Comparison of ENCODE assay signal across 8 mouse cellular contexts in genomic region chr13:55535796-55536193, GRCm38 (mm10). TPM values are rescaled to one million over a fixed set of nuclear protein-coding genes. Genes with fewer than 3 reads are reported as not detected.
DNase-seq lines count a peak whose midpoint lies in the region; ATAC-seq and TF ChIP-seq lines count a peak whose summit lies in the region.

No protein-coding gene starts in this region.

- 20% methylated on average over 17 of the region's 17 CpGs for WGBS in thymus, adult 2 months
- 17% methylated on average over 17 of the region's 17 CpGs for WGBS in limb, embryonic 15.5 days
- WGBS in stomach, postnatal 0 days: 16% methylated on average over 17 of the region's 17 CpGs

- peak overlapping the region; percentile 91 for H3K4me2 ChIP-seq in limb, embryonic 15.5 days
- H3K4me2 ChIP-seq in stomach, postnatal 0 days (replicated peaks; ENCODE audit: low read depth): peak overlapping the region; percentile 95

- H3K27ac ChIP-seq in gastrocnemius, adult 2 months: peak overlapping the region; percentile 87
- H3K27ac ChIP-seq in thymus, adult 2 months (ENCODE audit: control insufficient read depth, insufficient read depth, low read length): no peak overlapping the region
- H3K27ac ChIP-seq in limb, embryonic 15.5 days: peak overlapping the region; percentile 72
- H3K27ac ChIP-seq in stomach, postnatal 0 days (replicated peaks): no peak overlapping the region

- DNase-seq in gastrocnemius, adult 2 months: no peak
- no peak for DNase-seq in gastrocnemius, adult 8-10 months (ENCODE audit: low spot score in 2 of 2)
- no peak for DNase-seq in thymus, adult 2 months
- DNase-seq in thymus, postnatal 10 days (ENCODE audit: low spot score in 2 of 2): no peak
- no peak for DNase-seq in stomach, postnatal 0 days (ENCODE audit: low spot score)
- no peak for DNase-seq in frontal cortex, postnatal 10 days (ENCODE audit: low spot score in 2 of 2)
- no peak for DNase-seq in frontal cortex, adult 2 months (ENCODE audit: extremely low spot score in 1 of 2, low spot score in 1 of 2)

- peak overlapping the region; percentile 95 for H3K4me3 ChIP-seq in gastrocnemius, adult 2 months
- H3K4me3 ChIP-seq in thymus, adult 2 months (ENCODE audit: control insufficient read depth, insufficient read depth, low read length): peak overlapping the region; percentile 70
- H3K4me3 ChIP-seq in limb, embryonic 15.5 days: peak overlapping the region; percentile 83
- peak overlapping the region; percentile 83 for H3K4me3 ChIP-seq in stomach, postnatal 0 days (ENCODE audit: low read depth, low read length)

- H3K9ac ChIP-seq in limb, embryonic 15.5 days: peak overlapping the region; percentile 87
- H3K9ac ChIP-seq in stomach, postnatal 0 days (ENCODE audit: low read length): peak overlapping the region; percentile 80

- no peaks in the 10 kb centered on the region for H3K27me3 ChIP-seq in thymus, adult 2 months (ENCODE audit: control insufficient read depth, insufficient read depth, low read length)
- H3K27me3 ChIP-seq in limb, embryonic 15.5 days: no peaks in the 10 kb centered on the region
- H3K27me3 ChIP-seq in stomach, postnatal 0 days (ENCODE audit: control insufficient read depth, insufficient read depth, low read length): no peaks in the 10 kb centered on the region

- no peak for TF ChIP-seq CTCF in gastrocnemius, adult 2 months (IDR thresholded peaks at IDR 0.05)
- no peak for TF ChIP-seq CTCF in thymus, adult 2 months (IDR thresholded peaks at IDR 0.05; ENCODE audit: borderline replicate concordance, control insufficient read depth, extremely low read depth, insufficient read depth, low read length, poor library complexity)
- TF ChIP-seq CTCF in stomach, postnatal 0 days (IDR thresholded peaks at IDR 0.05; ENCODE audit: low read depth): no peak

- H3K9me3 ChIP-seq in limb, embryonic 15.5 days: no peaks in the 10 kb centered on the region
- H3K9me3 ChIP-seq in stomach, postnatal 0 days (ENCODE audit: control insufficient read depth, low read length): no peaks in the 10 kb centered on the region

- H3K36me3 ChIP-seq in thymus, adult 2 months (ENCODE audit: control insufficient read depth, insufficient read depth, low read length): peaks cover 20% of the 10 kb centered on the region
- peaks cover 70% of the 10 kb centered on the region for H3K36me3 ChIP-seq in limb, embryonic 15.5 days
- H3K36me3 ChIP-seq in stomach, postnatal 0 days (ENCODE audit: control insufficient read depth, insufficient read depth, low read length): peaks cover 30% of the 10 kb centered on the region

- intact Hi-C loops in gastrocnemius, adult 2 months (cut with DNase I): loop anchor here (5.0 kb wide), 1 partner anchor 37 kb away; the partner anchor contains the start of genes Fam193b and Tmed9

- peaks cover 10% of the 10 kb centered on the region for H3K4me1 ChIP-seq in thymus, adult 2 months (replicated peaks; ENCODE audit: control insufficient read depth, insufficient read depth, low read length)
- peaks cover 15% of the 10 kb centered on the region for H3K4me1 ChIP-seq in limb, embryonic 15.5 days
- peaks cover 4% of the 10 kb centered on the region; the same call in 1 of the 2 replicates for H3K4me1 ChIP-seq in stomach, postnatal 0 days (replicated peaks; ENCODE audit: control insufficient read depth, insufficient read depth)

- no peak for ATAC-seq in limb, embryonic 15.5 days (ENCODE audit: insufficient number of reproducible peaks, low FRiP score, low TSS enrichment, low read depth)
- peak; percentile 9 for ATAC-seq in stomach, postnatal 0 days (ENCODE audit: low FRiP score, low TSS enrichment)

- TF ChIP-seq POLR2A in thymus, adult 2 months (IDR thresholded peaks at IDR 0.05; ENCODE audit: control insufficient read depth, extremely low read depth, insufficient read depth, low read length, poor library complexity): no peak

- TF ChIP-seq EP300 in stomach, postnatal 0 days (optimal IDR thresholded peaks at IDR 0.05): no peak

RNA-seq across cellular contexts. Expression of gene Ddx41, which starts 0.7 kb away (rescaled TPM):
- 10 to 100 TPM; 10.6 to 11.5 TPM for total RNA-seq in gastrocnemius, adult 2 months (2021)
- total RNA-seq in gastrocnemius, adult 8-10 months (2022): 10 to 100 TPM in 1 of 4 experiments, 1 to 10 TPM in 3; 8.3 to 12.2 (median 9.2) TPM
- 97.8 and 100.0 TPM in 2 replicates for polyA plus RNA-seq in thymus, adult 2 months (2012; rRNA removed)
- 56.1 and 56.7 TPM in 2 replicates for polyA plus RNA-seq in limb, embryonic 15.5 days (2015; fragmentation: Nextera tagmentation; extraction: Ambion mirVana)
- polyA plus RNA-seq in stomach, postnatal 0 days (2015; fragmentation: Nextera tagmentation; extraction: Ambion mirVana): 24.2 and 25.6 TPM in 2 replicates
- polyA plus RNA-seq in frontal cortex, adult 2 months (2012; rRNA removed): 83.9 and 92.8 TPM in 2 replicates

RNA-seq across cellular contexts. Expression of gene Dok3, which starts 6.7 kb away (rescaled TPM):
- 1 to 10 TPM in 1 of 2 experiments, under 1 TPM in 1; 0.77 to 1.5 TPM for total RNA-seq in gastrocnemius, adult 2 months (2021)
- total RNA-seq in gastrocnemius, adult 8-10 months (2022): 1 to 10 TPM in 1 of 4 experiments, under 1 TPM in 3; 0.61 to 1.1 (median 0.79) TPM
- polyA plus RNA-seq in thymus, adult 2 months (2012; rRNA removed): 18.2 and 21.9 TPM in 2 replicates
- polyA plus RNA-seq in limb, embryonic 15.5 days (2015; fragmentation: Nextera tagmentation; extraction: Ambion mirVana): 4.7 and 5.7 TPM in 2 replicates
- polyA plus RNA-seq in stomach, postnatal 0 days (2015; fragmentation: Nextera tagmentation; extraction: Ambion mirVana): 1.0 and 1.3 TPM in 2 replicates
- polyA plus RNA-seq in frontal cortex, adult 2 months (2012; rRNA removed): 14.7 and 19.6 TPM in 2 replicates

RNA-seq across cellular contexts. Expression of gene Pdlim7, which starts 22.3 kb away (rescaled TPM):
- 100 to 1,000 TPM; 424 to 537 TPM for total RNA-seq in gastrocnemius, adult 2 months (2021)
- total RNA-seq in gastrocnemius, adult 8-10 months (2022): 100 to 1,000 TPM; 476 to 539 (median 493) TPM
- 25.6 and 29.5 TPM in 2 replicates for polyA plus RNA-seq in thymus, adult 2 months (2012; rRNA removed)
- polyA plus RNA-seq in limb, embryonic 15.5 days (2015; fragmentation: Nextera tagmentation; extraction: Ambion mirVana): 147 and 213 TPM in 2 replicates
- 174 and 193 TPM in 2 replicates for polyA plus RNA-seq in stomach, postnatal 0 days (2015; fragmentation: Nextera tagmentation; extraction: Ambion mirVana)
- polyA plus RNA-seq in frontal cortex, adult 2 months (2012; rRNA removed): 174 and 242 TPM in 2 replicates

RNA-seq across cellular contexts. Expression of gene Fam193b, which starts 35.1 kb away (rescaled TPM):
- total RNA-seq in gastrocnemius, adult 2 months (2021): 10 to 100 TPM; 14.4 to 16.6 TPM
- 10 to 100 TPM in 3 of 4 experiments, 1 to 10 TPM in 1; 7.8 to 14.0 (median 10.1) TPM for total RNA-seq in gastrocnemius, adult 8-10 months (2022)
- polyA plus RNA-seq in thymus, adult 2 months (2012; rRNA removed): 381 and 409 TPM in 2 replicates
- polyA plus RNA-seq in limb, embryonic 15.5 days (2015; fragmentation: Nextera tagmentation; extraction: Ambion mirVana): 34.8 and 35.4 TPM in 2 replicates
- 10.2 and 11.1 TPM in 2 replicates for polyA plus RNA-seq in stomach, postnatal 0 days (2015; fragmentation: Nextera tagmentation; extraction: Ambion mirVana)
- polyA plus RNA-seq in frontal cortex, adult 2 months (2012; rRNA removed): 171 and 177 TPM in 2 replicates

RNA-seq across cellular contexts. Expression of gene Tmed9, which starts 37.7 kb away (rescaled TPM):
- total RNA-seq in gastrocnemius, adult 2 months (2021): 10 to 100 TPM; 53.3 to 77.0 TPM
- 10 to 100 TPM; 54.1 to 64.0 (median 60.1) TPM for total RNA-seq in gastrocnemius, adult 8-10 months (2022)
- polyA plus RNA-seq in thymus, adult 2 months (2012; rRNA removed): 73.4 and 76.8 TPM in 2 replicates
- polyA plus RNA-seq in limb, embryonic 15.5 days (2015; fragmentation: Nextera tagmentation; extraction: Ambion mirVana): 214 and 263 TPM in 2 replicates
- 123 and 136 TPM in 2 replicates for polyA plus RNA-seq in stomach, postnatal 0 days (2015; fragmentation: Nextera tagmentation; extraction: Ambion mirVana)
- polyA plus RNA-seq in frontal cortex, adult 2 months (2012; rRNA removed): 97.8 and 113 TPM in 2 replicates

Comparison
In these comparisons a context has a peak if more than half of its experiments do, and no peak if none do; other contexts are left out.
1. H3K27ac ChIP-seq: peak in gastrocnemius, adult 2 months (single experiment) and limb, embryonic 15.5 days (single experiment); none in thymus, adult 2 months (single experiment) and stomach, postnatal 0 days (single experiment).
2. Peak in every context shown above with its lines, with median percentiles within 50 percentile points of each other: H3K4me3 ChIP-seq.